Mouse (Mus musculus): ENCODE results near the gene Hoxb13.

GRCm38 (mm10) chr11:96195769-96196280, 1.7 kb downstream of the Hoxb13 start:
- TF ChIP-seq CTCF (IDR thresholded peaks at IDR 0.05; ENCODE audit: low read depth): no peak
- TF ChIP-seq EP300 (IDR thresholded peaks at IDR 0.05; ENCODE audit: low read depth): no peak

Data from liver, postnatal 0 days (tissue).